Mouse (Mus musculus): ENCODE measurements around the gene Heatr3.

Heatr3 gene

GRCm38 (mm10) chr8:88137748-88138484 is at the start of gene Heatr3:
TSS of gene Heatr3 (plus strand) at chr8:88137855.
- DNase-seq (ENCODE audit: low read depth in 1 of 2, low spot score in 2 of 2), result peak; percentile 78 to 82

- no peak for DNase-seq (ENCODE audit: low read depth in 1 of 2, low spot score in 2 of 2)
These were observed 49.6 kb upstream of the Heatr3 start for GRCm38 (mm10) chr8:88088006-88088405.

- no peak for DNase-seq (ENCODE audit: low read depth in 1 of 2, low spot score in 2 of 2)
These were observed 46.0 kb upstream of the Heatr3 start for GRCm38 (mm10) chr8:88091661-88092060.

GRCm38 (mm10) chr8:88093367-88093766 is 44.3 kb upstream of the Heatr3 start:
- DNase-seq (ENCODE audit: low read depth in 1 of 2, low spot score in 2 of 2), result no peak

- no peak for DNase-seq (ENCODE audit: low read depth in 1 of 2, low spot score in 2 of 2)
These were observed 38.8 kb upstream of the Heatr3 start for GRCm38 (mm10) chr8:88098856-88099255.

- DNase-seq (ENCODE audit: low read depth in 1 of 2, low spot score in 2 of 2), result no peak
These were observed 38.1 kb upstream of the Heatr3 start for GRCm38 (mm10) chr8:88099526-88099925.

GRCm38 (mm10) chr8:88109241-88109640 is 28.4 kb upstream of the Heatr3 start:
- no peak for DNase-seq (ENCODE audit: low read depth in 1 of 2, low spot score in 2 of 2)

GRCm38 (mm10) chr8:88118456-88119036 is 19.1 kb upstream of the Heatr3 start, which contains the start of gene Cnep1r1:
TSS of gene Cnep1r1 (plus strand) at chr8:88118769.
- peak; percentile 89 to 90 for DNase-seq (ENCODE audit: low read depth in 1 of 2, low spot score in 2 of 2)

- no peak for DNase-seq (ENCODE audit: low read depth in 1 of 2, low spot score in 2 of 2)
These were observed 18.6 kb upstream of the Heatr3 start for GRCm38 (mm10) chr8:88119076-88119475.

- DNase-seq (ENCODE audit: low read depth in 1 of 2, low spot score in 2 of 2), result no peak
These were observed 12.8 kb upstream of the Heatr3 start for GRCm38 (mm10) chr8:88124850-88125249.

- DNase-seq (ENCODE audit: low read depth in 1 of 2, low spot score in 2 of 2), result no peak
These were observed 8.3 kb upstream of the Heatr3 start for GRCm38 (mm10) chr8:88129397-88129796.

- DNase-seq (ENCODE audit: low read depth in 1 of 2, low spot score in 2 of 2), result no peak
These were observed 6.8 kb upstream of the Heatr3 start for GRCm38 (mm10) chr8:88130754-88131317.

GRCm38 (mm10) chr8:88139256-88139655 is 1.6 kb downstream of the Heatr3 start:
- no peak for DNase-seq (ENCODE audit: low read depth in 1 of 2, low spot score in 2 of 2)

GRCm38 (mm10) chr8:88141629-88142028 is 4.0 kb downstream of the Heatr3 start:
- no peak for DNase-seq (ENCODE audit: low read depth in 1 of 2, low spot score in 2 of 2)

GRCm38 (mm10) chr8:88144041-88144440 is 6.4 kb downstream of the Heatr3 start:
- no peak for DNase-seq (ENCODE audit: low read depth in 1 of 2, low spot score in 2 of 2)

GRCm38 (mm10) chr8:88150910-88151371 is 13.3 kb downstream of the Heatr3 start:
- no peak for DNase-seq (ENCODE audit: low read depth in 1 of 2, low spot score in 2 of 2)

GRCm38 (mm10) chr8:88160237-88160995 is 22.8 kb downstream of the Heatr3 start:
- no peak for DNase-seq (ENCODE audit: low read depth in 1 of 2, low spot score in 2 of 2)

- peak in 1 of 2 experiments; percentile 55 for DNase-seq (ENCODE audit: low read depth in 1 of 2, low spot score in 2 of 2)
These were observed 23.8 kb downstream of the Heatr3 start for GRCm38 (mm10) chr8:88161439-88161838.

GRCm38 (mm10) chr8:88175264-88175663 is 37.6 kb downstream of the Heatr3 start:
- DNase-seq (ENCODE audit: low read depth in 1 of 2, low spot score in 2 of 2), result peak in 1 of 2 experiments; percentile 13

- DNase-seq (ENCODE audit: low read depth in 1 of 2, low spot score in 2 of 2), result no peak
These were observed 39.6 kb downstream of the Heatr3 start for GRCm38 (mm10) chr8:88177291-88177690.

GRCm38 (mm10) chr8:88183121-88183520 is 45.5 kb downstream of the Heatr3 start:
- no peak for DNase-seq (ENCODE audit: low read depth in 1 of 2, low spot score in 2 of 2)

Measured in monocyte, adult 2 months (primary cell).